Mouse (Mus musculus) CD4-positive, CD25-positive, alpha-beta regulatory T cell, adult 9 weeks (primary cell): ENCODE results near the gene D7Ertd443e. TPM values are rescaled to one million over a fixed set of nuclear protein-coding genes. Genes with fewer than 3 reads are reported as not detected.

Experiments
- polyA plus RNA-seq: library from polyadenylated mRNA; unstranded; fragments of 100-300 nt; shearing (Covaris generic); gene quantifications from one replicate; pipeline ENCODE4 v1.2.1, GENCODE M21; 2017

Gene D7Ertd443e
- polyA plus RNA-seq, result not detected

DNA sequence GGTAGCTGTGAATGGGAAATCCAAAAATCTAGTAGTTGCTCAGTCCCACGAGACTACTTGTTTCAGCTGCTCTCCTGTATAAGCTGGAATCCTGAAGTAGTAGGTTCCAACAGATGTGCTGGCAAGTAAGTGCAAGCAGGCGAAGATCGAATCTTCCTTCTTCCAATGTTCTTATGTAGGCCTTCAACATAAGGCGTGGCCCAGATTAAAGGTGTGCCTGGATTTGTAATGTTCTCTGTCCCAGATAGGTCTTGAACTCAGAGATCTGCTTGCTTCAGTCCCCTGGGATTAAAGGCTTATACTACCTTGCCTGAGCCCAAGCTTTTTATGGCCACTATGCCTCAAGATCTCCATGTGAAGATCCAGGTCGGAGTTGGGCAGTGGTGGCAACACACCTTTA, at the start of gene D7Ertd443e:
Gene D7Ertd443e, minus strand, starts transcription at position 101 of the 400 bp plus-strand sequence.

DNA sequence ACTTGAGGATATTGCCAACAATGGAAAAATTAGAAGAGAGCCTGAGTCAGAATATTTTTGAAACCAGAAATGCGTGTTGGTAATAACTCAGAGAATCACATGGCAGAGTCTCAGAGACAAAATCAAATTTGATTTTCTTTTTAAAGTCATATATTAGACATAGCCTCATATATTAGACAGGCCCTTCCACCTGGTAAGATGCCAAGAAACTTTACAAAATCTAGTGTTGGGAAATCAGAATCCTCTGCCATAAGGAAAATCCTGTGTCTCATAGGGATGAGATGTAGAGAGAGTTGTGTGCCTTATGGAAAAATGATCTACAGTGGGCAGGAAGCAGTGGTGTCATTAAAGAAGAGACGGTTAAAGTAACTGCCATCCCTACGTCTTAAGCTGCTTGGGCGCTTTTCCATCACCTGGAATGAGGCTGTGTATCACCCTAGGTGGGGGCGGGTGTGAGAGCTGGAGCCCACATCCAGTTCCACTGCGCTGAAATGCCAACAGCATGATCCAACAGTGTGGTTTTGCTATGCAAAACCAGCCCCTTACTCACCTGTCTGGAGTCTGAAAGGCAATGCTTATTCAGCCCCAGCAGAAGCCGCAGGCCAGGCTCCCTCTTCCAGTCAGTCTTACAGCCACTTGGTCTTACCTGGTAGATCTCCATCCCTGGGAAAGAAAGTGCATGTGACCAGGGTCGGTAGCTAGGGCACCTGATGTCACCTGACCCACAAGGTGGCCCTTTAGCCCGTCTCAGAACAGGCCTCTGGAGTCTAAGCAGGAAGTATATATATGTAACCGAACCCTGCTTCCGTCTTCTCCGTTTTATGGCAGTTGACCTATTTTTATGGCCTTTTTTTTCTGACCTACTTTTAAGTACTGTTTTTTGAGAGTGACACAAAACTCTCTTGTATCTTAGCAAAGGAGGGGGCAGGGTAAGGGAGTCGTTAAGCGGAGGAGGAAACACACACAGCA, 153.8 kb downstream of the D7Ertd443e start, which contains the start of gene Adam12:
Gene Adam12, minus strand, starts transcription at position 769 of the 969 bp plus-strand sequence.

Other genes starting within 250 kb of the D7Ertd443e start
- 1.8 TPM for gene Adam12, start 153.5 kb downstream of the D7Ertd443e start, polyA plus RNA-seq